Mouse (Mus musculus) CH12F3 (cell line): ENCODE data around the gene Scarb1.

Experiments used
- in situ Hi-C: fragments of 300-500 bp; cut with MboI; formaldehyde crosslinking; loops from 2 replicates; pipeline ENCODE4 v1.14.3; 2020; ENCODE audit warnings: low sequenced_read_pairs

Gene Scarb1

GRCm38 (mm10) chr5:125244825-125245533 lies 95.9 kb downstream of the Scarb1 start:
- in situ Hi-C loops, result no loop called here

DNA sequence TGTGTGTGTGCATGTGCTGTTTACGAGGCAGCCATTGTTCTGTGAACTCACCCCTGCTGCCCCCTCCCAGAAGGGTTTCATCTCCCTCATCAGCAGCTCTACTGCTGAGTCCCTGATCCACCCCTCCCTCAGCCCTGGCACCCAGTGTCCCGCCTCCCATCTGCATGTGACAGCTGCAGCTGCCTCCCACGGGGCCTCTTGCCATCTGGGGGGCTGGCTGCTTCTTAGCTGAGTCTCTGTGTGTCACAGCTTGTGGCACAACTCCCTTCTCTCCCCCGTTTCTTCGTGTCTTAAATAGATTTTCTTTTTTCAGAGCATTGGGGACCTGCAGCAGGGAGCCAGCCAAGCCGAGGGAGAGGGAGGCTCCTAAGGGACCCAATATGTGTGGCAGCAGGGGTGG lies 97.0 kb downstream of the Scarb1 start:
- in situ Hi-C loops, result no loop called here

GRCm38 (mm10) chr5:125242111-125242510 lies 98.8 kb downstream of the Scarb1 start:
- in situ Hi-C loops, result no loop called here

GRCm38 (mm10) chr5:125241627-125242026 lies 99.3 kb downstream of the Scarb1 start:
- in situ Hi-C loops, result no loop called here

DNA sequence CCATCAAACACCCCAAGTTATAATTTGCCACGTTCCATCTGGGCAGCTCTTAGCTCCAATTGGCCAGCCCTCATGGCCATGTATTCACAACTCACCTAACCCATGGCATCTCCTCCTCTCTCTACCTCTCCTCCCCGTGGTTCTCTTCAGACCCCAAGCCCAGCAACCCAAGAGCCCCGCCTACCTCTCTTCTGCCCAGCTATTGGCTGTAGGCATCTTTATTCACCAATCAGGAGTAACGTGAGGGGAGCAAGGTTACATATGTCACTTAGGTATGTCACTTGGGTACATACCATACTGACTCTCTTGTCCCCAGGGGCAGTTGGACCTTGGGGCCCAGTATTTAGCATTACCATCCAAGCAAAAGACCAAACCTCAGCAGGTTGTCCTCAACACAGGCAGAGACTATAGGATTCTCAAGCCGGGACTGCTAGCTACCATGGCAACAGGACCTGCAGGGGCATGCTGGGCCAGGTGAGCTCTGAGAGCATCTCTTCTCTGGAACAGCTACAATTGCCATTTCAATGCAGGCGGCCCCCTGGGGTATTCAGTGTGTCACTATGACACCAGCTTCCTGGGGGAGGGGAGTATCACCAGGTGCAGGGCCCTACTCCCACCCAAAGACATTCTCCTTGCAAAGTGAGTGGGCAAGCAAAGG lies 100.6 kb downstream of the Scarb1 start:
- in situ Hi-C loops, result no loop called here

- in situ Hi-C loops, result no loop called here
Observed at GRCm38 (mm10) chr5:125235874-125236273, 105.0 kb downstream of the Scarb1 start.

- in situ Hi-C loops, result no loop called here
Observed at GRCm38 (mm10) chr5:125235398-125235797, 105.5 kb downstream of the Scarb1 start.

DNA sequence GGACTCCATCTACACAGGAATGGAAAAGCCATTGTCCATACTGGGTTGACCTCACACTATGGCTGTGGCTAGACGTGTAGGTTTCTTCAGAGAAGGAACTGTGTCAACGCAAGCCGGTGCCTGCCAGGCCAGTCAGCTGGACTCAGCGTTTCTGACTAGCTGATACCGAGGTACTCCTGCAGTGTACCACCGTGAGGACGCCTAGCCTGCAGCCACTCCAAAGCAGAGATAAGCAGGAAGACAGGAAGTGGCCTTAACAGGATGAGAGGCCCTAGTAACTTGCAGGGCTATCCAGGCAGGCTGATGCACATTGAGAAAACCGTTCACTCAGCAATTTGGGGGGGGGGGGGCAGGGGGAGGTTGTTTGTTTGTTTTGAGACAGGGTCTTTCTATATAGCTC lies 106.5 kb downstream of the Scarb1 start:
- in situ Hi-C loops, result no loop called here

- in situ Hi-C loops, result no loop called here
Observed at GRCm38 (mm10) chr5:125233478-125233877, 107.4 kb downstream of the Scarb1 start.

DNA sequence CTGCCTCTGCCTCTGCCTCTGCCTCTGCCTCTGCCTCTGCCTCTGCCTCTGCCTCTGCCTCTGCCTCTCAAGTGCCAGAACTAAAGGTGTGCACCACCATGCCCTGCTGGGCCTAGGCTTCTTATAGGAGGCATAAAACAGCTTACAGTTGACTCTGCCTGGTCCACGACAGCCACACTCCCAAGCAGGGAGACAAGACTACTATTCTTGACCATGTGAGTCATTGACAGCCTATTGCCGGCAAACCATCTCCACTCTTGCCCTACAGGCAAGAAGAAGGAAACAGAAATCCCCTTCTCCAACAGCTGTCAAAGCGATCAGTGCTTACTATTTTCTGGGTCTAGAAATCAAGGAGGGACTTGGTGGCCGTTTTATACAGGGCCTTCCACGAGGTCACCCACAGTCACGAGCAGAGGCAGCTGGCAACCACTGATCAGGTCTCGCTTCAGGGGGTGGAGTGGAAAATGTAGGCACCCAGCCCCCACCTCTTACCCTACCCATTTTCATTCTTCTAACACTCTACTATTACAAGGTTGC lies 108.4 kb downstream of the Scarb1 start:
- in situ Hi-C loops, result no loop called here

GRCm38 (mm10) chr5:125230463-125230862 lies 110.4 kb downstream of the Scarb1 start:
- in situ Hi-C loops, result no loop called here

DNA sequence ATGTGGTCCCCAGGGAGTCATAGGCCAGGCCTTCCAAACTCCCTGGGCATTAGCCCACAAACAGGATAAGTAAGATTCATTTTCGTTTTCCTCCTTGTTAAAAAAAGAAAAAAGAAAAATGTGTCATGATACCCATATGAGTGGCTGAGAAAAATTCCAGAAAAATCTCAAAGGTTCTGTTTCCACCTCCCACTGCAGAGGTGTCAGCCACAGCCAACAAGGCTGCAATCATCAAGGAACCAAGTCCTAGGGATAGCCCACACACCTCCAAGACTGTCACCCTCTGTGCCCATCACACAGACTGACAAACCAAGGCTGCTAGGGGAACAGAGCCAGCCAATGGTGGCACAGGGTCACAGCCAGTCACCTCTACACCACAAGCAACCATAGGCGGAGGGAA lies 111.8 kb downstream of the Scarb1 start:
- in situ Hi-C loops, result no loop called here

- in situ Hi-C loops, result no loop called here
Observed at GRCm38 (mm10) chr5:125227699-125228098, 113.2 kb downstream of the Scarb1 start.
